Mouse (Mus musculus) cerebellum, postnatal 36 days (tissue): ENCODE results near the gene Eva1c.
"Not testable (repeated sequence)": the region's sequence is repeated elsewhere in the genome, so short reads cannot be mapped to it uniquely, and the experiment has no call there.

Experiments used
- DNase-seq, 2 experiments: peaks; one replicate each; pipeline ENCODE4 v3.0.0; 2021 to 2022; ENCODE audit warnings: mixed read lengths in 2 of 2

Eva1c gene

GRCm38 (mm10) chr16:90826457-90826856 is at the start of gene Eva1c:
Eva1c (plus strand) TSS chr16:90826719.
- no peak for DNase-seq

- DNase-seq: no peak
Observed at GRCm38 (mm10) chr16:90779783-90780182, 46.7 kb upstream of the Eva1c start.

- no peak for DNase-seq
Observed at GRCm38 (mm10) chr16:90783302-90783701, 43.2 kb upstream of the Eva1c start.

- DNase-seq: no peak
Observed at GRCm38 (mm10) chr16:90785257-90785656, 41.3 kb upstream of the Eva1c start.

GRCm38 (mm10) chr16:90788580-90788979 is 37.9 kb upstream of the Eva1c start:
- no peak for DNase-seq

- no peak for DNase-seq
Observed at GRCm38 (mm10) chr16:90790946-90791345, 35.6 kb upstream of the Eva1c start.

- no peak for DNase-seq
Observed at GRCm38 (mm10) chr16:90792066-90792465, 34.5 kb upstream of the Eva1c start.

GRCm38 (mm10) chr16:90792500-90792899 is 34.0 kb upstream of the Eva1c start:
- peak in 1 of 2 experiments; percentile 32 for DNase-seq

GRCm38 (mm10) chr16:90794708-90795107 is 31.8 kb upstream of the Eva1c start:
- no peak for DNase-seq

GRCm38 (mm10) chr16:90798446-90798845 is 28.1 kb upstream of the Eva1c start:
- DNase-seq: no peak

GRCm38 (mm10) chr16:90798848-90799247 is 27.7 kb upstream of the Eva1c start:
- no peak for DNase-seq

GRCm38 (mm10) chr16:90799840-90800239 is 26.7 kb upstream of the Eva1c start:
- DNase-seq: no peak

GRCm38 (mm10) chr16:90801251-90801650 is 25.3 kb upstream of the Eva1c start:
- DNase-seq: no peak

GRCm38 (mm10) chr16:90801928-90802327 is 24.6 kb upstream of the Eva1c start:
- DNase-seq: no peak

GRCm38 (mm10) chr16:90804466-90804865 is 22.1 kb upstream of the Eva1c start:
- DNase-seq: no peak

- peak; percentile 98 to 99 for DNase-seq
Observed at GRCm38 (mm10) chr16:90809975-90810715, 16.4 kb upstream of the Eva1c start, which contains the start of gene Urb1. Urb1 (minus strand) TSS chr16:90810413.

- peak in 1 of 2 experiments; percentile 20 for DNase-seq
Observed at GRCm38 (mm10) chr16:90810716-90811256, 15.7 kb upstream of the Eva1c start.

GRCm38 (mm10) chr16:90812086-90812485 is 14.4 kb upstream of the Eva1c start:
- no peak for DNase-seq

- DNase-seq: no peak
Observed at GRCm38 (mm10) chr16:90820326-90820725, 6.2 kb upstream of the Eva1c start.

GRCm38 (mm10) chr16:90821046-90821697 is 5.3 kb upstream of the Eva1c start:
- DNase-seq: no peak

- DNase-seq: no peak
Observed at GRCm38 (mm10) chr16:90822284-90822935, 4.1 kb upstream of the Eva1c start.

- DNase-seq: no peak
Observed at GRCm38 (mm10) chr16:90822981-90823380, 3.5 kb upstream of the Eva1c start.

- not testable (repeated sequence) for DNase-seq
Observed at GRCm38 (mm10) chr16:90823986-90824385, 2.5 kb upstream of the Eva1c start.
